Mouse (Mus musculus) frontal cortex, adult 2 months (tissue): ENCODE measurements around the gene Exoc7. TPM values are rescaled to one million over a fixed set of nuclear protein-coding genes. Genes with fewer than 3 reads are reported as not detected.
A peak's percentile ranks its signal among the peaks of the same experiment; 100 is the strongest.
"Not testable (repeated sequence)": the region's sequence is repeated elsewhere in the genome, so short reads cannot be mapped to it uniquely, and the experiment has no call there.

ENCODE experiments used
- DNase-seq, 2 experiments: peaks; one replicate each; pipeline ENCODE4 v3.0.0; 2022; ENCODE audit warnings: low spot score in 1 of 2; ENCODE audit errors: extremely low spot score in 1 of 2
- polyA plus RNA-seq: library from polyadenylated mRNA; depleted of rRNA; stranded (reverse); fragments of >200 nt; gene quantifications from 2 replicates; pipeline ENCODE4 v1.2.3, GENCODE M21; 2012

Gene Exoc7
- polyA plus RNA-seq, 1 experiment, result 97.5 TPM

DNA sequence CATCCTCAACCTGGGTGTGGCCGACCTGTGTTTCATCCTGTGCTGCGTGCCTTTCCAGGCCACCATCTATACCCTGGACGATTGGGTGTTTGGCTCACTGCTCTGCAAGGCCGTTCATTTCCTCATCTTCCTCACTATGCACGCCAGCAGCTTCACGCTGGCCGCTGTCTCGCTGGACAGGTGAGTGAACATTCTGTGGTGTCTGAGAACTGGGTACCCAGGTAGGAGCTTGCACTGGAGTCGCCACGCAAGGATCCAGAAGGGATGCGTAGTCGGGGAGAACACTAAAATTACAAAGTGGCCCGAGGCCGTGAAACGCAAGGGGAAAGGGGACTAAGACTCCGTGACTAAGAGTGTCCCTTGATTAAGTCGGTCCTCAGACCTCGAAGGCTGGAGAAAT lies 25.4 kb downstream of the Exoc7 start:
- DNase-seq, result no peak

DNA sequence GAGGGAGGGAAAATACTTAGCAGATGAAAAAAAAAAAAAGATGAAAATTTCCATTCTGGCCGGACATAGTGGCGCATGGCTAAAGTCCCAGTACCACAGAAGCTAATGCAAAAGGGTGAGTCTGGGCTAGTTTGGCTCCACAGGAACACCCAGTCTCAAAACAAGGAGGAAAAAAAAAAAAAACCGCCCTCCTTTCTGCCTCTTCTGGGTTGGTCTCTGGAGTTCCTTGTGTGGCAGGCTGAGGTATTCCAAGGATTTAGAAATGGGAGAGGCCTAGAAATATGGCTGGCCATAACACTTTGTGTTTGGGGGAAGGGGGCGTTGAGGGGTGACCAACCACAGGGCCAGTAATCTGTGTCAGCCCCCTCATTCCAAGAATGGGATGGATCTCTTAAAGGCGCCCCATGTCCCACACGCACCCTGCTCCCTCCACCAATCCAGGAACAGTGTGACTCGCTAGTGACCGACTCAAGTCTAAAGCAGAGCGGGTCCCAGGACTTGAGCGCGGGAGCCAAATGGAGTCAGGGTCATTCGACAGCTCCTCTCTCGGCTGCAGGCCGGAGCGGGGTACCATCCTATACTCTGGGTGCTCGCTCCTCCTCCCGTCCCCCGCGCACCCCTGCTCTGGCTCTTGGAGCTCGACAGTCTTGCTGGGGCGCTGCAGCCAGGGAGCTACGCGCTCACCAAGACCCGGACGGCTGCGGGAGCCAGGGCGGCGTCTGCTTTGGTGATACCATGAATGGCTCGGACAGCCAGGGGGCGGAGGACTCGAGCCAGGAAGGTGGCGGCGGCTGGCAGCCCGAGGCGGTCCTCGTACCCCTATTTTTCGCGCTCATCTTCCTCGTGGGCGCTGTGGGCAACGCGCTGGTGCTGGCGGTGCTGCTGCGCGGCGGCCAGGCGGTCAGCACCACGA lies 26.0 kb downstream of the Exoc7 start, which contains the start of gene Galr2:
Galr2 (plus strand) TSS at position 189 of the 913 bp plus-strand sequence.
- DNase-seq, result no peak

DNA sequence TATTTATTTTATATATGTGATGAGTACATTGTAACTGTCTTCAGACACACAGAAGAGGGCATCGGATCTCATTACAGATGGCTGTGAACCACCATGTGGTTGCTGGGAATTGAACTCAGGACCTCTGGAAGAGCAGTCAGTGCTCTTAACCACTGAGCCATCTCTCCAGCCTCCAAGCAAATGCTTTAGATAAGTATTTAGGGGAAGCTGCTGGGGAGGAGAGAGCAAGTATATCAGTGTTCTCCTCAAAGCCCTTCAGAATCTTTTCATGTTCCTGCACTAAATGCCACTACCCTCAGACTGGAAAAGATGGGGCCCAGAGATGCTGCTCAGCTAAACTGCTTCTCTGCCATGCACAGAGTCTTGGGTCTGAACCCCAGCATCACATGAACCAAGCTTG lies 29.8 kb downstream of the Exoc7 start:
- DNase-seq, result not testable (repeated sequence)

DNA sequence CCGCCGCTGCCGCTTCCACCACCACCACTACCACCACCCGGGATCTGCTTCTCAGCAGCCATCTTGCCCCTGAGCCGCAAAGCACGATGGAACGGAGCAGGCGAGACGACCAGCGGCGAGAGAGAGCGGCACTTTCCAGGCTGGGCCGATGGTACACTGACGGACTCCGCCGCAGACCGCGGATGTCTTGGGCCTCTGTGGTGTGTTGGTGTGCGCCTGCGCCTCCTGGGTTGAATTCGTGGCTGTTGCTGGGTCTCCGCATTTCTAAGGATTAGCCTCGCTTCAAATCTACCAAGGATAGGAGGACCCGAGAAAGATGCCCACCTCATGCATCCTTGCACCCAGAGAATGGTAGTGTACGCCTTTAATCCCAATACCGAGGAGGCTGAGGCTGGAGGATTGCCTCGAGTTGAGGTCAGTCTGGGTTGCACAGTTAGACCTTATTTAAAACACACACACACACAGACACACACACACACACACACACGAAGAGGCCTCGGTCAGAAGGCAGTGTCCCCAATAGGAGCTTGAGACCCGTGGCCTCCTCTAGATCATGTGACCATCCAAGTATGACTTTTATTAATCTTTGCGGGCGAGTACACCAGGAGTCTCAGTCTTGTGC lies 32.9 kb downstream of the Exoc7 start, which contains the start of gene Srp68:
Srp68 (minus strand) TSS at position 173 of the 622 bp plus-strand sequence.
- peak; percentile 84 to 97 for DNase-seq

DNA sequence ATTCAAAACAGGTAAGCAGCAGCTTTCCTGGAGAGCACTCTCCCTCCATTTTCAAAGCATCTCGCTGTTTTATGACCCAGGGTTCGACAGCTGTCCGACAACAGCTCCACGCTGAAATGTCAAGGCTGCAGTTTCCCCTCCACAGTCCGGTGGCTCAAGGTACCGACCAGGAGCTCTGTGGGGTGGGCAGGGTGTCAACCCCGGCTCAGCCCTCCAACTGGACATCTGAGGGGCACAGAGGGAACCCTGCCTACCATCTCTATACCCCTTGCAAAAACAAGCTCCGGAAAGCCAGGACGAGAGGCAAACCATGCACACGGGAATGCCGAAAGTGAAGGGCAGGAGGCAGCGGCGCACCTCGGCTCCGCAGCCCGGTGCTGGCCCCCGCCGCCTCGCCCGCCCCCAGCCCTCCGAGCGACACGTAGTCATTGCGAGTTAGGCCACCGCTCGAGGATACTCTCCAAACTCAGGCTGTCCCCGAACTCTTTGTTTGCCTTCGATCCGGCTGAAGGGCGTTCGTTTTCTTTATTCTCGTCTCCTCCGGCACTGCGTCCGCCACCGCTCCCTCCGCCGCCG lies 33.5 kb downstream of the Exoc7 start:
- no peak for DNase-seq

DNA sequence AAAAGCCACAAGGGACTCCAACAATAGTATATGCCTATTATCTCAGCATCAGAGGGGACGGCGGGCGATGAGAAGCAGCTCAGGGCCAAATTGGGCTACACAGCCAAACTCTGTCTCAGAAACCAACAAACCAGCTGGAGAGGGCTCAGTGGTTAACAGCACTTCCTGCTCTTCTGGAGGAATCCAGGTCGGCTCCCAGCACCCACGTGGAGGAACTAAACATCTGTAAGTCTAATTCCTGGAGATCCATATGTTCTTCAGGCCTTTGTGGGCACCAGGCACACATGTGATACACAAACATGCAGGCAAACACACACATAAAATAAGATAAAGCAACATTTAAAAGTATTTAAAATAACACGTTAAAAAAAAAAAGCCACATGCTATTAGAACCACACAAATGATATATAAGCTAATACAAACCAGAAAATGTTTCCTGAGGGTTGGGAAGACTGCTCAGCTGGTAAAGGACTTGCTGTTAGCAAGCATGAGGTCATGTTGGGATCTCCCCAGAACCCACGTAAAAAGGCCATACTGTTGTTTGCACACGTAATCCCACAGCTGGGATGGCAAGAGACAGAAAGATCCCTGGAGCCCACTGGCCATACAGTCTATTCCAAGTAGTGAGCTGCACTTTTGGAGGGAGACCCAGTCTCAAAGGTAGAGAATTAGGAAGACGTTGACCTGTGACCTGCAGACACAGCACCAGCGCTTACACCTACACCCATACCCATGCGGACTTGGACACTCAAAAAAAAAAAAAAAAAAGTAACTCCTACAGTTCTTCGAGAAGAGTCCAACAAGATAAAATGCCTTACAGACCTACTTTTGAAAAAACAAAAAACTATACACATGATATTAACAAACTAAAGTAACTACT lies 34.2 kb downstream of the Exoc7 start:
- DNase-seq, result no peak

DNA sequence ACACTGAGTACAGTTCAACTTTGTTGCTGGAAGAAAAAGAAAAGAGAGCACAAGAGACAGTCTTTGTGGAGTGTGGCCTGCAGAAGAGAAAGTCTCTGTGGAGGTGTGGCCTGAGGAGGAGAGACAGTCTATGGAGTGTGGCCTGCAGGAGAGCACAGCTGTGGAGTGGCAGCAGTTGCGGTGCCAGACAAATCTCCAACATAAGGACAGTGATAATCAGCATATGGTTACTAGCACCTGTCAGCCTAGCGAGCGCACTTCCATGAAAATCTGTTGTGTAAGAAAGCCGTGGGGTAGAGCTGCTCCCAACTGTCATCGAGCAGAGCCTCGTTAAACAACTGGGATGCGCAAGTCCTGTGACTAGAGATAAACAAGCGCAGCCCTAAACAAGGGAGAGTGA lies 37.5 kb downstream of the Exoc7 start:
- no peak for DNase-seq

DNA sequence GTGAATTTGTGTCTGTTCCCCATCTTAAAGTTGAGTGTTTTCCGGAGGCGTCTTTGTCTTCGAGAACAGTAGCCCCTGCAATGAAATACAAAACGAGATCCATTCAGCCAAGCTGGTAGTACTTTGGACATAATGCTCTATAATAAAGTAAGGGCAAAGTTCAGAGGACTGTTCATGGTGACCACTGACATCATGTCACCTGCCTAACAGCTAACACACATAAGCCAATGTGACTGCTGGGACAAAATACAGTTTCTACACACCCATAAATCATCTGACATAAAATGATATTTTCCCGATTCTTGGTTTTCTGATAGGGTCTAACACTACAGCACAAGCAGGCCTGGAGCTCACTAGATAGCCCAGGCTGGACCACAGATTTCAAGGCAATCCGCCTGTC lies 38.7 kb downstream of the Exoc7 start:
- DNase-seq, result no peak

DNA sequence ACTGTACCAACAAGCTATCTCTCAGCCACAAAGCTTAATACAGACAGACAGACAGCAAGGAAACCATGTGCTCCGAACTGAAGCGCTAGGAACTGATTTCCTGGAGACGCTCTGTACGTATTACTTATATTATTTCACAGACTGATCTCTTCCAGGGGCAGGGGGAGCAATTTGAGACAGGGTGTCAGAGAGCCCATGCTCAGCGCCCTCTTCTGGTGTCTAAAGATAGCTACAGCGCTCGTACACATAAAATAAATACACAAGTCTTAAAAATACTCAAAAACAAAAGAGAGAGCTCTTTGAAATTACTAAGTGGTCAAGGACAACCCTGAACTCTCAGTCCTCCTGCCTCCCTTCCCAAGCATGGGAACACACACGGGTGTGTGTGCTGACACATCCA lies 39.4 kb downstream of the Exoc7 start:
- no peak for DNase-seq

DNA sequence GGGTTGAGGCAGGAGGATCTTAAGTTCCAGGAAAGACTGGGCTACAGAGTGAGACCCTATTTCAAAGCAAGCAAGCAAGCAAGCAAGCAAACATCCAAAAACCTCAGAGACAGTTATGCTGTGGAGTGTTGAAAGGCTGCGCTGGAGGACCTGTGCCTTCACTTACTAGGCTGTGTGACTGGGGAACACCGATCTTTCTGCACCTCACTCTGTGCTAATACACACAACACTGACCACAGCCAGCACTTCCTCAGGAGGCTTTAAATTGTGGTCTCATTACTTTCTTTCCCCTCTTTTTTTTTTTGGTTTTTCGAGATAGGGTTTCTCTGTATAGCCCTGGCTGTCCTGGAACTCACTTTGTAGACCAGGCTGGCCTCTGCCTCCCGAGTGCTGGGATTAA lies 41.2 kb downstream of the Exoc7 start:
- DNase-seq, result no peak

DNA sequence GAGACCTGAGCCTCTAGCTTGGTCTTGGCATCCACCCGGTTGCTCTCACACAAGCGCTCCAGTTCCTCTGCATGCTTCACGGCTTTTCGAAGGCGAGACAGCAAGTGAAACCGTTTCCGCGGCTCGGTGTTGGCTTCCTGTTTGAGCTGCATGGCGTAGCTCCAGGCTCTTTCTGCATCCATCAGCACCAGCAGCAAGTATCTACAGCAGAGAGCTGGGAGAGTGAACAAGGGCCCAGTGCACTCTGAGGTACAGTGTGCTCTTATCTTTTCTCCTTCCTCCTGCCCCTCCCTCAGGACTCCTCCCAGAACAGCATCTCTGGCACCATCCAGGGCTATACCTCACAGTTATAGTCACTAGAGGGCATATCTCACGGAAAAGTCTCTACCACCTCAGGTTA lies 41.7 kb downstream of the Exoc7 start:
- DNase-seq, result peak in 1 of 2 experiments; percentile 45

DNA sequence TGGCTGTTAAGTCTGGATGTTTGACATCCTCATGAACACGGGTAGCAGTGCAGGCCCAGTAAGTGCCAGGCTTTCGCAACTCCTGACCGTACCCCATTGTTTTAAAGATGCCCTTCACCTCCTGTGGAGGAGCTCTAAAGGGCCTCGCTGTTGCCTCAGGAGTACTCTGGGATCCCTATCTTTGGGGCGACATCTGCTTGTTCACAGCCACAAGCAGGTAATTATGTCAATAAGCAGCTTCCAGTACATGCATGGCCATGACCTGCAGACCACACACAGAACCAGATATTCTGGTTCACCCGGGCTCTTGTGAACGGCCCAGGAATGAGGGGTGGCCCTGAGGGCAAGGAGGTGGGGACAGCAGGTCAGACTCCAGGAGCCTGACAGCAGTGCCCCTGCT lies 46.8 kb downstream of the Exoc7 start:
- no peak for DNase-seq

DNA sequence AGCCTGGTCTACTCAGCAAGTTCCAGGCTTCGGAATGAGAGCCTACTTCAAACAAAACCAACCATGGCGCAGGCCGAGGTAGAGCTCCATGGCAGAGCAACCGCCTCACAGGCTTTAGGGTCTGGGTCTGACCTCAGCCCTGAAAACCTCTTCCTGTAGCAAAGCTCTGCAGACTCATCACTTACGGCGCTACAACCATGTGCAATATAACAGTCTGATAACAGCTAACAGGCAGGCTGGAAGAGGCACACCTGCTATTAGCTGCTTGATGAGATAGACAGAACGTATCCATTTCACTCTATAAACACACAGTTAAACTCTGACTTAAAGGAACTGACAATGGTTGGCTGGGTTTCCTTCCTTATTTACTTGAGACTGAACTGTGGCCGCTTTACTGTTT lies 47.6 kb downstream of the Exoc7 start:
- DNase-seq, result no peak

DNA sequence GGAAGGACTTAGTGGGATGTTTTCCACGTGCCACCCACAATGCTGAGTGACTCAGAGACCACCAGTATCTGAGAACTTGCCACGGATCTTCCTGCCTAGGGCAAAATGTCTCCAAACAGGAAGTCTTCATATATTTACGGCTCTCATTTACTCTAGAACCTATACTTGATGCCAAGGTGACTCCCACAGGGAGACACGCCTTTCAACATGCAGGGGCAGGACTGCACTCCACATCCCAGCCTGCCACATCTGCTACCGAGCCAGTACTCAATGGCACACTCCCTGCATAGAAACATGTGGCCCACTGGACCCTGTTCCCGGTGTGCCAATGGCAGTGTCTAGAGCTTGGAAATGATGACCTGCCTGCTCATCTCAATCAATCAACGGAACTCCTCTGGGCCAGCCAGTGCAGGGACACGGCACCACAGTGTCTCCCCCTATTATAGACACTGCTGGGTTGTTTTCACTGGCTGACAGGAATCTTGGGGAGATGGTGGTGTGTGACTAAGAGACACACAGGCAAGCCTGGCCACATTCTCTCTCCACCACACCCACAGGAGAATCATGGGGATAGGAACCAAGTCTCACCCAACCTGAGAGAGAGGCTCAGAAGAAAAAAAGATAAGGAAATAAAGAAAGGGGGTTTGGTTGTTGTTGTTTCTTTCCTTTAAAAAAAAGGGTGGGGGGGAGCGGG lies 50.9 kb downstream of the Exoc7 start:
- DNase-seq, result peak in 1 of 2 experiments; percentile 33

DNA sequence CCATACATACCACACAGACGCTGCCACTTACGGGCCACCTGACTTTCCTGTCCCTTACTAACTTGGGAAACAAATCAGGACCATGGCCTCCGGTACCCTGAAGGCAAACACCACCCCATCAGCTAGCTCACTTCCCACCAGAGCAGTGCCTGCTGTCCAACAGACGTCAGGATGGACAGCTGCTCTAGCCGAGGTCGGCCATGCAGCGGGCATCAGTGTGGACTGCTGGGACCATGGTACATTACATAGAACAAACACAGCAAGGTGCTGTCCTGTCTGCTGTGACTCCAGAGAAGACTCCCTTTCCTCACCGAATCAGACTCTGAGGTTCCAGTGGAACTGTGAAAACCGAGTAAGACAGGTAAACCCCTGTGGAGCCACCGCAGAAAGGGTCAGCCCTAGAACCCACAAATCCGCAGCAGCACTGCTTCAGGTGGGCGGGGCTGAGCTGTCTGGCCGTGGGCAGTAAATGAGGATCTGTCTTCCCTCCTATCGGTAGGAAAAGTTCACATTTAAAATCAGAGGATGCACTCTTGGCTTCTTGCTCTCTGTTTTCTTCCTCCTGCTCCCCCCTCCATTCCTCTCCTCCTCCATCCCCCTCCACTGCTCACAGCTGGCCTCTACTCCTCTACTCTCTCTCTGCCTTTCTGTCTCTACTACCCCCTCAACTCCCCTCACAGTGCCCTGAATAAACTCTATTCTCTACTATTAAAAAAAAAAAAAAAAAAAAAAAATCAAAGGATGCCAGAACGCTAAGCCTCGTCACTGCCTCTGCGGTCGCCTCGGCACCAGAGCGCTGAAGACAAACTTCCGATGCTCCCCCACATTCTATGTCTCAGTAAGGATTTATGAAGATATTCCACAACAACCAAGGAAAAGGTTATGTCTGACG lies 51.7 kb downstream of the Exoc7 start:
- peak in 1 of 2 experiments; percentile 6 for DNase-seq

DNA sequence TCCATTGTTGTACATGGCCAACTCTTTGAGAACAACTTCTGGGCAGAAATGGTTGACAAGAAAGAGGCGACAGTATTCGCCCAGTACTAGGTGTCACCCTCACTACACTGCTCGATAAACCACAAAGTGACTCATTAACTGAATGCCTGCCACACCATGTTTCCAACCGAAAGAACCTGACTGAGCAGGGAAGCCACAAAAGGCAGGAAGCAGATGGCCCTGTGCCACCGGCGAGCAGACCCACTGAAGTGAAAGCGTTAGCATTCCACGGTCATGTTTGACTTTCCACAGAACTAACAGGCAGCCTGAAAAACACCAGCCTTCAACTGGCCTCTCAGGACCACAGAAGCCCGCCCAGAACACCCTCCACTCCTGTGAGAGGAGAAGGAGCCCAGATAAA lies 52.4 kb downstream of the Exoc7 start:
- peak in 1 of 2 experiments; percentile 17 for DNase-seq

DNA sequence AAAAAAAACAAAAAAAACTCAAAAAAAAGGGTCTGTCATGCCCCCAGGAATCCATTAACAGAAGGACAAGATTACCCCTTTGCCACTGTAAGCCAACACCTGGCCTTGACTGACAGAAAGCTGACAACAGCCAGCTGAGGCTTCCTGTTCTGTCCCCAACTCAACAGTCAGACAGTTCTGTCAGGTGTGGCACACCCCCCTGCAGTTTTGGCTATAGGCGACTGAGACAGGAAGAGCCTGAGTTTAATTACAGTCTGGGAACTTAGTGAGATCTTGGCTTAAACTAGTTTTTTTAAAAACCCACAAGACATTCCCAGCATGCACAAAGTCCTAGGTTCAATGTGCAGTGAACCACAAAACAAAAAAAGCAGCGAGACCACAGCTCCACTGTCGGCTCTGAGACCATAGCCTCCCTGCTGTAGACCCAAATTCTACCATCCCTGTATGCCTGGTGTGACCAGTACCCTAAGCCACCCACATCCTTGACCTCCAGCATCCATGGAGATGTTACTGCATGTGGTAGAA lies 53.9 kb downstream of the Exoc7 start:
- no peak for DNase-seq

DNA sequence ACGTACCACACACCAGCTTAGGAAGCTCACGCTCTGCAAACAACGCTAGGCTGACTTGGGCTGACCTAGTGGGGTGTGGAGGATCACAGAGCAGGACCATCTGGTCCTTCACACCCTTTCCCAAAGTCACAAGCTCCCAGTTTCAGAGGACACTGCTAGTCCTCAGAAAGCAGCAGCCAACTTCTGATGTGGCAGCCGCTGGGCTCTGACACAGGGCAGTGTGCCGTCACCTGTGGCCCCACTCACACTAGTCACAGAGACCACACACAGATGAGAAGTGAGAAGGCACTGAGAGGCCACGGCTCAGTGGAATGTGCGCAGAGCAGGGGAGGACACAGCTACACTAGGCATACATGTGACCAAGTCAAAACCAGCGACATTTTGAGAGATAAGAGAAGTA lies 56.1 kb downstream of the Exoc7 start:
- no peak for DNase-seq
